Mouse (Mus musculus) heart, embryonic 10.5 days (tissue): ENCODE measurements at regions not wholly inside any gene's neighbourhood (a gene's known extent, or its start where the extent isn't known, plus 50 kb on each side); places are given as distances from the start of the nearest gene placed in this dataset.

ENCODE experiments used
- DNase-seq: peaks from one replicate; pipeline ENCODE4 v3.0.0-alpha.2; 2017; ENCODE audit warnings: low spot score
- H3K27ac ChIP-seq: fragments of 300-500 bp; sonication (generic); 2 replicates; pipeline ENCODE4 v1.5.1; 2016; ENCODE audit warnings: mild to moderate bottlenecking
- H3K27me3 ChIP-seq: fragments of 300-500 bp; sonication (generic); 2 replicates; pipeline ENCODE4 v1.6.1; 2016; ENCODE audit warnings: mild to moderate bottlenecking; ENCODE audit not compliant: poor library complexity, insufficient read depth, severe bottlenecking
- H3K36me3 ChIP-seq: fragments of 300-500 bp; sonication (generic); 2 replicates; pipeline ENCODE4 v1.6.1; 2016; ENCODE audit warnings: mild to moderate bottlenecking, moderate library complexity
- H3K4me1 ChIP-seq: fragments of 300-500 bp; sonication (generic); 2 replicates; pipeline ENCODE4 v1.6.1; 2016; ENCODE audit warnings: mild to moderate bottlenecking
- H3K4me3 ChIP-seq: fragments of 300-500 bp; sonication (generic); 2 replicates; pipeline ENCODE4 v1.5.1; 2016; ENCODE audit warnings: mild to moderate bottlenecking, moderate library complexity
- H3K9me3 ChIP-seq: fragments of 300-500 bp; sonication (generic); 2 replicates; pipeline ENCODE4 v1.6.1; 2016; ENCODE audit warnings: mild to moderate bottlenecking, moderate library complexity
- WGBS: fragments of 180-500 bp; shearing (Covaris S2); methylation state at CpG from one replicate; pipeline ENCODE4 v1.1.7; 2016; 5-methylcytosine and 5-hydroxymethylcytosine counted together

DNA sequence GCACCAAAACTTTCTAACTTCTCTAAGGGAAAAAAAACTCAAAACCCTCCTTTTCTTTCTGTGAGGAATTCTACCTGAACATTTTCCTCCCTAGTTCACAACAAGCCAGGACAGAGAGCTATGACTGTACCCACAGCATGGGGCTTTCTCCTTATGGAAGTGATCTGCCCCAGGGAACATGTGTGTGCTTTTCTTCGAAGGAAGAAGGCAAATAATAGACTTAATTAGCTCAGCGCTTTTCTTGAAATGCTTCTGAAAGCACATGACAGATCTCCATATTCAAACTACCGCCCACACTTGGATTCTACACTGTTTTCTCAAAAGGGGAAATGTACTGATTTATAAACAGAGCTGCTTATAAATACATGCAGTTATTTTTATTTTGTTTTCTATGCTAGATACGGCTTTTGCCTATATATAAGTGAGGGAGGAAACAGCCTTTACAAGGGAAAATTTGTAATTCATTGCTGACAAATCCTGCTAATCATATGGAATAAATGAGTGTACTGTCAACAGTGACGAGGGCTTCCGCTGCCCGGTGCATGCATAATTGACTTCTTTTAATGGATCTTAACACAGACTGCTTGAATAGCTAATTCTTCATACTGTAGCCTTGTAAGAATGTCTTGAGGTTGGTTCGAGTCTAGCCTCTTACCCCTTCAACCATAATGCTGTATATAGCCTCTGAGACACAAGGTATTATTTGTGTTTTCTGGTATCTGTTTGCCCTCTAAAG is 108.8 kb upstream of the Arid2 start:
- DNase-seq = no peak
- H3K27ac ChIP-seq = no peak overlapping the region
- 86% methylated on average over 8 of the region's 8 CpGs for WGBS
- no peak overlapping the region for H3K4me3 ChIP-seq
- H3K9me3 ChIP-seq = no peaks in the 10 kb centered on the region
- no peaks in the 10 kb centered on the region for H3K36me3 ChIP-seq
- H3K4me1 ChIP-seq = peaks cover 4% of the 10 kb centered on the region; the same call in 1 of the 2 replicates
- H3K27me3 ChIP-seq = no peaks in the 10 kb centered on the region

DNA sequence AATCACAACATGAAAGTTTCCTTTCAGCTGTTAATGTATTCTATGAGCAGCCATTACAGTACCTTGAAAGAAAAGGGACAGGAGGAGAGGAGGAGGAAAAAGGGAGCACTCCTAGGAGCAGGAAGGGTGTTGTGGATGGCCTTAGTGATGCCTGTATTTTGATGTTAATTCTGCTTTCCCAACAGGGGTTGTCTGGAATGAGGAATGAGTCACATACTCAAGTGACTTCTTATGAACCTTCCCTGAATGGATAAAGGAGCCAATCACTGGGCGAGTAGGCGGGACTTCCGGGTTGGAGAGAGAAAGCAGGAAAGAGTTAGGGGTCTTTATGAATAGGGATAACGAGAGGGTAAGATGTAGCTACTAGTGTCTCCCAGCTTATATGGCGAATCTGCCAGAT is 107.8 kb upstream of the Arid2 start:
- 79% methylated on average over 5 of the region's 5 CpGs for WGBS
- no peaks in the 10 kb centered on the region for H3K36me3 ChIP-seq
- no peaks in the 10 kb centered on the region for H3K9me3 ChIP-seq
- no peak overlapping the region for H3K27ac ChIP-seq
- H3K4me3 ChIP-seq = no peak overlapping the region
- DNase-seq = no peak
- peaks cover 7% of the 10 kb centered on the region; the same call in 1 of the 2 replicates for H3K4me1 ChIP-seq
- H3K27me3 ChIP-seq = no peaks in the 10 kb centered on the region

DNA sequence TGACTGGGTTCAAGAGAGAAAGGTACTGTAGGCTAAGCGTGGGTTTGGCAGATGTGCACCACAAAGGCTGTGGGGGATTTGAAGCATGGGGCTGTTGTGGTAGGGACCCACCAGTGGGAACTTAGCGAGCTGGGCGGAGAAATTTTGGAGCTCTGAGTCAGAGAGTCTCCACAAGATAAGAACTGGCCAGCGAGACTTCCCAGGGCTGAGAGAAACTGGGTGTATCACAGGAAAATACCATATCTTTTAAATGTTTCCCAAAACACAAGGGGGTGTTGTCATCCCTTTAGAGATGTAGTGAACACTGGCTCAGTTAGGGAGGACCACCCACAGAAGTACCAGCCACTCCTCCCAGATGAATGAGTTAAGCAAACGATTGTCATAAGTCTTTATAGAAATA is 107.3 kb upstream of the Arid2 start:
- no peaks in the 10 kb centered on the region for H3K27me3 ChIP-seq
- 59% methylated on average over 5 of the region's 5 CpGs for WGBS

DNA sequence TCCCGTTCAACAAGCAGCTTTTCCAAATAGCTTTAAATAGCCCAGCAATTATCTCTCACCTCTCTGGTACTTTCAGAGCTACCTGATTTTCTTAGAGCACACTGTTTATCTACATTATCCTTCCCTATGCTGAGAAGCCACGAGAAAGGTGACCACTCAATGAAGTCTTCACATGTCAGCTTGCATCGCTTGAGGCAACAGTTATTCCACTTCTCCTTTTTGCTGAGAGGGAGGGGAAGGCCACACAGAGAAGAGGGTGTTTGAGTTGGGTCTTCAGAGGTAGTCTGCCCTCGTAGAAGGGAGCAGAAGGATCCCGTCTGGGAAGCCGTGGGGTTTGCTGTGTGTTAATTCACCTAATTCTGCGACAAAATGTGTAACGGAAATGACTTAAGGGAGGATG is 106.3 kb upstream of the Arid2 start:
- H3K27me3 ChIP-seq = no peaks in the 10 kb centered on the region
- no peak for DNase-seq
- no peaks in the 10 kb centered on the region for H3K36me3 ChIP-seq
- 78% methylated on average over 8 of the region's 8 CpGs for WGBS
- peaks cover 20% of the 10 kb centered on the region for H3K4me1 ChIP-seq
- H3K27ac ChIP-seq = no peak overlapping the region
- H3K9me3 ChIP-seq = no peaks in the 10 kb centered on the region
- no peak overlapping the region for H3K4me3 ChIP-seq

More for the DNA sequence above, 107.3 kb upstream of the Arid2 start:
- no peak overlapping the region for H3K4me3 ChIP-seq
- DNase-seq = no peak
- peaks cover 12% of the 10 kb centered on the region for H3K4me1 ChIP-seq
- no peak overlapping the region for H3K27ac ChIP-seq
- H3K36me3 ChIP-seq = no peaks in the 10 kb centered on the region
- H3K9me3 ChIP-seq = no peaks in the 10 kb centered on the region

DNA sequence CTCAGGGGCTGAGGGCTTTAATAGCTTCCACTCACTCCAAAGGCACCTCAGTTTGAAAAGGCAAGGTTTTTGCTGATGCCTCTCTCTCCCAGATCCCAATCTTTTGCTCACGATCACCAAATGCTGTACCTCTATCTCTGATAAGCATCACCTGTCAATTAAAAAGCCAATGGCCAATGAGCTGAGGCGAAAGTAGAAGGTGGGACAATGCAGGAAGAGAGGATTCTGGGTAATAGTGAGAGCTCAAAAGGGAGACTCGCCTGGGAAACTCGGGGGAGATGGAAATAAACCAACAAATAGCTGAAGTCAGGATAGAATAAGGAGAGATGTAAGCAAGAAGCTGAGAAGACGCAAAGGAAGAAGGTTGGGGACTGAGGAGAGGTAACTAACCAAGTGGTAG is 105.0 kb upstream of the Arid2 start:
- H3K27ac ChIP-seq = no peak overlapping the region
- no peak for DNase-seq
- no peaks in the 10 kb centered on the region for H3K9me3 ChIP-seq
- H3K27me3 ChIP-seq = no peaks in the 10 kb centered on the region
- H3K4me1 ChIP-seq = peaks cover 22% of the 10 kb centered on the region
- H3K4me3 ChIP-seq = no peak overlapping the region
- H3K36me3 ChIP-seq = no peaks in the 10 kb centered on the region
- WGBS = 79% methylated on average over 5 of the region's 5 CpGs

GRCm38 (mm10) chr15:96183069-96183468 is 104.2 kb upstream of the Arid2 start:
- H3K4me1 ChIP-seq = peaks cover 22% of the 10 kb centered on the region
- no peak overlapping the region for H3K4me3 ChIP-seq
- no peak for DNase-seq
- no peaks in the 10 kb centered on the region for H3K9me3 ChIP-seq
- no peaks in the 10 kb centered on the region for H3K36me3 ChIP-seq
- no peaks in the 10 kb centered on the region for H3K27me3 ChIP-seq
- no peak overlapping the region for H3K27ac ChIP-seq
- 77% methylated on average over 5 of the region's 6 CpGs for WGBS

GRCm38 (mm10) chr15:96184666-96185065 is 102.7 kb upstream of the Arid2 start:
- 64% methylated on average over 8 of the region's 8 CpGs for WGBS
- Histone ChIP-seq H3K4me3 (no peak overlapping the region), H3K27me3 (no peaks in the 10 kb centered on the region), H3K27ac (peak overlapping the region; percentile 81), H3K9me3 (no peaks in the 10 kb centered on the region), H3K4me1 (peaks cover 26% of the 10 kb centered on the region), H3K36me3 (no peaks in the 10 kb centered on the region)
- no peak for DNase-seq

DNA sequence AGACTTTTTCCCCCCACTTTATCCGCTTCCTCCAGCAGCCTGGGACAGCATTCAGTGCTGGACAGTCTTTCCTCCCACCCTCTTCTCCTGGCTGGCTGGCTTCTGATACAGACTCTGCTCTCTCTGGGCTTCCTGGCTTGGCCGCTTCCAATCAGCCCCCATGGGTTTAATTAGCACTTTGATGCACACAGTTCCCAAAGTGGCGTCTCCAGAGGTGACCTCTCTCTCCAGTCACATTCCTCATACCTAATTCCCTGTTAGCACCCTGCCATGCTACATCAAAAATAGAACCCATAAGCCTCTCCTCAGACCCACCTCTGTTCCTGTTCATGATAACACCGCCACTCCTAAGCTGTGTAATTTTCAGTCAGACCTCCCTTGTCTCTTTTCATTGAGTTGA is 101.9 kb upstream of the Arid2 start:
- Histone ChIP-seq H3K27me3 (no peaks in the 10 kb centered on the region), H3K4me1 (peaks cover 23% of the 10 kb centered on the region), H3K36me3 (no peaks in the 10 kb centered on the region), H3K9me3 (no peaks in the 10 kb centered on the region), H3K27ac (peak overlapping the region; percentile 81), H3K4me3 (0 out of 2 replicates have a peak overlapping the region, but pooled peaks have one; percentile 3)
- WGBS = 15% methylated on average over 4 of the region's 4 CpGs
- DNase-seq = no peak

GRCm38 (mm10) chr15:96185901-96186300 is 101.4 kb upstream of the Arid2 start:
- 25% methylated on average over 5 of the region's 6 CpGs for WGBS

DNA sequence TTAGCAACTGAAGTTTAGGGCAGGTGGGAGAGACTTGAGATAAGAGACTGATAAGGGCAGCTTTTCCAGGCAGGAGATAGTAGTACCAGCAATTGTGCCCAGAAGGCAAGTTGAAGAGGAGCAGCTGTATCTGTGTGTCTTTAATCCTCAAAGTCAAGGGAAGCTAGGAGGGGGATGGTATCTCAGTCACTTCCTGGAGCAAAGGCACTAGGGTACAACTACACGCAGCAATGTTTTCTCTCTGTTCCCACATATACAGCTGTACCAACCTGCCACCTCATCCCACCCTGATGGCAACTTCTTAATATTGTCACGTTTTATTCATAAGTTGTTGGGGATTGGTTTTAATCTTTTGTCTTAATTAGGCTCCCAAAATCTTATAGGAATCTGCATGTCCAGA is 97.8 kb upstream of the Arid2 start:
- Histone ChIP-seq H3K4me1 (peaks cover 19% of the 10 kb centered on the region), H3K36me3 (no peaks in the 10 kb centered on the region), H3K4me3 (no peak overlapping the region), H3K27me3 (no peaks in the 10 kb centered on the region), H3K9me3 (no peaks in the 10 kb centered on the region), H3K27ac (no peak overlapping the region)
- 60% methylated on average over 2 of the region's 2 CpGs for WGBS
- DNase-seq = no peak

More at GRCm38 (mm10) chr15:96185901-96186300, 101.4 kb upstream of the Arid2 start:
- no peak for DNase-seq
- H3K27ac ChIP-seq = peak overlapping the region; percentile 81
- H3K4me1 ChIP-seq = peaks cover 23% of the 10 kb centered on the region
- no peaks in the 10 kb centered on the region for H3K9me3 ChIP-seq
- no peak overlapping the region for H3K4me3 ChIP-seq
- no peaks in the 10 kb centered on the region for H3K36me3 ChIP-seq
- no peaks in the 10 kb centered on the region for H3K27me3 ChIP-seq

- H3K27ac ChIP-seq = no peak overlapping the region
- no peak overlapping the region for H3K4me3 ChIP-seq
- 75% methylated on average over 10 of the region's 10 CpGs for WGBS
- DNase-seq = no peak
- no peaks in the 10 kb centered on the region for H3K4me1 ChIP-seq
- no peaks in the 10 kb centered on the region for H3K36me3 ChIP-seq
- H3K27me3 ChIP-seq = no peaks in the 10 kb centered on the region
- no peaks in the 10 kb centered on the region for H3K9me3 ChIP-seq
Measured at GRCm38 (mm10) chr15:96197413-96197812, 89.9 kb upstream of the Arid2 start.

DNA sequence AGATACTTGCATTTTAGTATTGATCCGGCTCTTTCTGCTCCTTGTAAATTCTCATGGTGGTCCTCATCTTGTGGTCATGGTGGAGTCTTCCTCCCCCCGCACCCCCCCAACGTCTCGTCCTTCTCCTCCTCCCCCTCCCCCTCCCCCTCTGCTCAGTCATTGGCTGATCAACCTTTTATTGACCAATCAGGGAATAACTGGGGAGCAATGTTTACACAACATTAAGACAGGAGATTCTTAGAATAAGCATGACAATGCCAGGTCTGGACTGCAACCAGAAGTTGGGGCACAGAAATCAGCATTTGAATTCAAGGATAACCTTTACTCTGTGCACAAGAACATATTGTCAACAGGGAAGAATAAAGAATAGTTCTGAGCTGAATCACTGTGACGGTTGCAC is 89.4 kb upstream of the Arid2 start:
- Histone ChIP-seq H3K36me3 (no peaks in the 10 kb centered on the region), H3K4me1 (no peaks in the 10 kb centered on the region), H3K4me3 (no peak overlapping the region), H3K27me3 (no peaks in the 10 kb centered on the region), H3K9me3 (no peaks in the 10 kb centered on the region), H3K27ac (no peak overlapping the region)
- WGBS = 63% methylated on average over 5 of the region's 5 CpGs
- no peak for DNase-seq

DNA sequence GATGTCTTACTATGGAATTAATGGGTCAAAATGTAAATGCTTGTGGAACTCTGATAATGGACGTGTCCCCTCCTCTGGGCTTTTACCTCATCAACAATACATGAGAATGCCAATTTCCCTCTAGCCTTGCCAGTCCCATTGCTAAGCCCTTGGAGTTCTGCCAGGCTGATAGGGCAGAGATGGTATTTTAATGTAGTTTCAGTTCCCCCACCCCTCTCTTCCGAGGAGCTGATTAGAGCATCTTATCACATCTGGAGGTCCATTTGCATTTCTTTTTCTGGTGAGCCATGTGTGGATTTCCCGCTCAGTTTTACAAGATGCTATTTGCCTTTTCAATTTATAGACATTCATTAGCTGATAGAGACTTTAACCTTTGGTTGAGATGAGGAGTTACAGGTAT is 86.0 kb upstream of the Arid2 start:
- Histone ChIP-seq H3K27ac (no peak overlapping the region), H3K36me3 (no peaks in the 10 kb centered on the region), H3K4me3 (no peak overlapping the region), H3K9me3 (no peaks in the 10 kb centered on the region), H3K27me3 (no peaks in the 10 kb centered on the region), H3K4me1 (no peaks in the 10 kb centered on the region)
- WGBS = 55% methylated on average over 3 of the region's 3 CpGs
- DNase-seq = no peak
